Mouse (Mus musculus) layer of hippocampus, adult 11-12 months (tissue): Measurements from ENCODE around the gene Prm1.
A peak's percentile ranks its signal among the peaks of the same experiment; 100 is the strongest.

Experiments used
- DNase-seq: peaks from one replicate; pipeline ENCODE4 v3.0.0; 2022; ENCODE audit warnings: low spot score

Gene Prm1

DNA sequence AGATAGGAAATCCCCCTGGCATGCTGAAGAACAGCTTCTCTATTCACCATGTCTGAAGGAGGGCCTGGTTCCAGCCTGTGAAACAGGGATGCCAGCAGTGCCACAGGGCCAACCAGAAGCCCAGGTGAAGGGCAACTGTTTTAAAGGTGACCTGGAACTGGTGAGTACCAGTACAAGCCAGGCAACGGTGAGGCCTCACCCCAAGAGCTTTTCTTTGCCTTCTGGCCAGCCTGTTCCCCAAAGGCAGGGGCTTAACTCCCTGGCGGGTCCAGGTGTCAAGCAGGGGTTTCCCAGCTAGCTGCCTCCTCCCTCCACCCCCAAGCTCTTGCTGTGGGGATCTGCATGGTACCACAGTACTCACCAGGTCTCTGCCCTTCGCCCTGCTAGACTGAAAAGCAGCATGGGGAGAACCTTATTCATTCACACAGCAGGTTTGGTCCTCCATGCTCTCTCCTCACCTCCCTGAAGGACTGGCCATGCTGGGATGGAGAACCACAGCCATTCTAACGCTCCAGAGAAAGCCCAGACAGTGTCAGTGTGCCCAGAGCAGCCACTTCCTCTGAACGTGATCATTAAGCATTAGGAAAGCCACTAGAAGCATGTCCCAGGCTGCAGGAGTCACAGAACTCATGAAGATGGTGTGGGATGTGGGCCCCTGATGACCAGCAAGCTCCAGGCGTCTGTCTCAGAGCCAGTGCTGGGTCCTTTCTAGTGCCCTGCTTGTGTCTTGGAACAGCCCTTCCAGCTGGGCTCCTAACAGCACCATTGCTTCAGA lies 23.1 kb downstream of the Prm1 start:
- DNase-seq, result no peak

DNA sequence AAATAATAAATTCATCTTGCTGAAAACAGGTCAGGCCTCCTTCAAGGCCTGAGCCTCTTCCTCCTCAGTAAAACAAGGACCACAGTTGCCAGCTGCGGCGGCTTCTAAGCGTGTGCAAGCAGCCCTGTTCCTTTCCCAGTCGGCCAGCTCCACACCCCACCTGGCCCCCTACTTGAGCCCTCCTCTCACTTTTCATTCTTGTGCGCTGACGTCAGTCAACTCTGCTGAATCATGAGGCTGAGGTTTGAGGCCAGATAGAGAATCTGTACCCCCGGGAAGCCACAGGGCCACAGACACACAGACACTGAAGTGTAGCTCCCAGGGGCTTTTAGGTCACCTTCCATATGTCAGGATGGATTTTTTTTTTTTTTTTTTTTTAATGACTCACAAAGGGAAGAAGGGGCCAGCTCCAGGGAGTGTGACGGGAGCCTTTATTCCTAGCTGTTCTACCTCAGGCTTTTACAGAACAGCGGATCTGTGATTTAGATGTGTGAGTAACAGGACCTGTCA lies 23.7 kb downstream of the Prm1 start:
- DNase-seq, result no peak

DNA sequence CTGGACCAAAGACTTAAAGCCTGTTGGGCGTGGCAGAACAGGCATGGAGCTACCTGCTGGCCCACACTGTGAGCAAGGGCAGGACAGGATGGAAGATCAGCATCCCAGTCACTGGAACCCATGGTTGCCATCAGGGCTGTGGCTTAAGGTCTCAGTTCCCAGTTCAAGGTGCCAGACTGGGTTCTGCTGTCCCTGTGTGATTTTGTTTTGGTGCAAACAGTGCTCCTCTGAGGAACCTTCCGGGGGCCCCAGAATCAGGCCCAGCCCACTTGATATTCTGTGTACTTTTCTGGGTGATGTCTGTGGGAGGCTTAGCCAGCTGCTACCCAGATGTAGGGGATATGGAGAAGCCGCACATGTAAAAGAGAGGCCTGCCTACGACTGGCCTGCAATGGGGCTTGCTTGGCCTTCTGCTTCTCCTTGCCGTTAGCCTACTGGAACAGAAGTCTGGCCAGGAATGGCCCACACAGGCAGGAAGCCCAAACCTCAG lies 25.0 kb downstream of the Prm1 start:
- DNase-seq, result no peak

DNA sequence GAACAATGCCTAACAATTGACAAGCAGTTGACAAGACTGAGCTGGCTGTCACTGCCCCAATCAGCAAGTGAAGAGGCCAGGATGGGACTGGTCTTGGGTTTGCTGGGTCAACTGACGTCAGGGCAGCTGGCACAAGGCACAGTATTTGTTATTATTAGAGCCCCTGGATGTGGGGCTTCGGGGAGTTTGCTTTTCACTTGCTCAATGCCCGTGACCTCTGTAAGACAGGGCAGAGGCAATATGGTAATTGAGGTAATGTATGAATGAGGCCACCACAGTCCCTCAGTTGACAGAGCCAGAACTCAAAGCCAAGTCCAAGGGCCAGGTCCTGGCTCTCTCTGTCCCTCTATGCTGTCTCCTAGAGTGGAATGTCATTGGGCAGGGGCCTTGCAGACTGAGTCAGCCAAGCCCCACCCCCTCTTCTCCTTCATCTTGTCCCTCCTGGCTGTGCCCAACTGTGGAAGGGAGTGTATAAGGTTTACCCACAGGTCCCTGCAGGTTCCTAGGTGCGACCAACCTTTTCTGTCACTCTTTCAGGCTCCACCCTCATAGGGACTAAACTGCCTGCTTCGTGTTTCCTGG lies 28.0 kb downstream of the Prm1 start:
- no peak for DNase-seq

DNA sequence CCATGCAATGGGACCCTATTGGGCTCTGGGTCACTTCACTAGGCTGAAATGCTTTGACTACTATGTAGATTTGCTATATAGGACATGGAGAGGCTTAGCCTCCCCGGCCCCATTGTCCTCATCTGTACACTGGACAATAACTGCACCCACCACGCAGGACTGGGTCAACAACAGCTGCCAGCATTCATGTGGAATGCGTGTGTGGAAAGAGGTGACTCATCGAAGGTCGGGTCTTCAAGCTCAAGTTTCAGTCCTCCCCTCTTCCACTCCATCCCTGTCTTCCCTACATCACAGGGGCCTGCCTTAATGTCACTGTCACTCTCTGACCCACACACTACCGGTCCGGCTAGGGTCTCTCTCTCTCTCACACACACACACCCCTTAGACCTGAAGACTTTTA lies 29.3 kb downstream of the Prm1 start:
- DNase-seq, result no peak

DNA sequence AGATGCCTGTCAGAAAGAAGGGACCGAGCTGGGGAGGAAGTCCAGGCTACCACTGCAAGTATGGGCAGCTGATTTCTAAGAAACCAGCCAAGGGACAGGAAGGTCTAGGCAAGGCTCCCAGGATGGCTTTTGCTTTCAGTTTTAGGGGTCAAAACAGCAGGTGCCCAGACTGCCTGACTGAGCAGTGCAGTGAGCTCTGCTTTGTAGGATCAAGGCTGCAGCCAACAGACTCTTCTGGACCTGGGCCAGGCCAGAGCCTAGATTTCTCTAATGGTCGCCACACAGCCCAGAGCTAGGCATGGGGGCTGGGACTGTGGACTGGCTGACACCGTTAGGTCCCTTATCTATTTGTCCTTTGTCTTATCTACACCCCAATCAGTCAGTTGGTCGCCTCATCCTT lies 30.9 kb downstream of the Prm1 start:
- no peak for DNase-seq

DNA sequence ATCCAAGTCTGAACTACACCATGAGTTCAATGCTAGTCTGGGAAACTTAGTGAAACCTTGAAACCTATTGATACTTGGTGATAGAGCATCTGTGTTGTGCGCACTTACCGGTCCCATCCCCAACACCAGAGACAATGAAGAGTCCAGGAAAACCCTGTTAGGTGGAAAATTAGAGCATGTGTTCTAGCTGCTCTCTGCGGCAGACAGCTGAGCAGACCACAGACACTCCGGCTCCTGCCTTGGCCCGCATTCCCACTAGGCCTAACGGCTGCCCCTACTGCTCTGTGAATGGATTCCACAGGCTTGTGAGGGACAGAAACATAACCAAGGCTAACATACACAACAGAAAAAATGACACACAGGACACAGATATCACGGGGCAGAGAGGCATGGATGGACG lies 32.1 kb downstream of the Prm1 start:
- DNase-seq, result no peak

DNA sequence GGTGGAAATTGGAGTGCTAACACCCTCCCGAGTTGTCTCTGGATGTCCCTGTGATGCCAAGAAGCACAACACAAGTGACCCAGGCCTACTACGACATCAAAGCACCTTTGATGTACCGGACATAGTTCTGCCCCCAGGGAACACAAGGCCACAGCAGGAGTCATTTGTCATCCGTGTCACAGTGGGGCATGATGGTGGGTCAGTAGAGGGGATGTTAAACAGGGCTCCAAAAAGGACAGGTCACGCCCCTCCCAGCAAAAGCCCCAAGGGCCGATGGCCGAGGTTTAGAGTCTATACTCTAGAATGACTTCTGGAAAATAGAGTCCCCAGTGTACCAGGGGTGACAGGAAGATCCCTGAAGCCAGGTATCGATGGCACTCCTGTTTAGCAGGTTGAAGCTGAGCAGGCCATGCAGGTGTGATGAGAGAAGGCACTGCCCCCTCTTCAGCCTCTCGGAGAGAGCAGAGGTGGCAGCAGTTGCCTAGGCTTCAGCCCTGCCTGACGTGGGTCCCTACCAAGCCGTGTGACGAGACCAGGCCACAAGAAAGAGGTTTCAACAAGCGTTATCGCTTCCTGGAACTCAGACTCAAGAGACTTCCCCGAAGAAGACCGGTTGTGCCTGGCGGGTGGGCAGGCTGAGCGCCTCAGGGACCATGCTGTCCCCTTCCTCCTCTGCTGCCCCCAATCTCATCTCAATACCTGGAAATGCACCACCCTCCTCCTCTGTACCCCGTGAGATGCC lies 33.7 kb downstream of the Prm1 start:
- DNase-seq, result no peak

DNA sequence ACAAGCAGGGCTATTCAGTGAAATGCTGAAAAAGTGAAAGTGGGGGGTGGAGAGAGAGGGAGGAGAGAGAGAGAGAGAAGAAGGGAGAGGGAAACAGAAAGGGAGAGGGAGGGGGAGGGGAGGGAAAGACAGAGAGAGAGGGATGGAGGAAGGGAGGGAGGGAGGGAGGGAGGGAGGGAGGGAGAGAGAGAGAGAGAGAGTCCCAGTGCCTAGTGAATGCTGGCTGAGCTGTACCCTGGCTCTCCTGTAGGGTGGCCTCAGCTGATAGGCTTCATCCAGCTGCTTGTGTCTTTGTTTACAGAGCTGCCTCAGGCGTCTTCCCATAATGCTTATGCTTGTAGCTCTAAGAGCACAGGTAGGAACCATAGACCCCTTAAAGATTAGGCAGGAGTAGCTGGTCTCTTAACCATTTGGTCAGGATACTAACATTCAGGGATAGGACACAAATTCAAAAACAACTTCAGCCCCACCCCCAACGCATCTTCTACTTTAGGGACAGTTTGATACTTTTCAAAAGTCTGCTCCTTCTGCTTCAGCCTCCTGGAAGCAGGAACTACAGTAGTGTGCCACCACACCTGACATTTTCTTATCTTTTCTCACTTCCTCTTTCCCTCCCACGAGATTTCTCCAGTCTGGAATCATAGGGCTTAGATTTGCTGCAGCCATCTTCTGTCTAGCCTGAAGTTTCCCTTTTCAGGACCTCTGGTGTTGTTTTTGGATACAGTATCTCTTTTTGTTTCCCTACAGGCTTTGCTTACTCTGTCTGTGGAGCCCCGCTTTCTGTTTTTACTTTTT lies 34.9 kb downstream of the Prm1 start:
- no peak for DNase-seq

DNA sequence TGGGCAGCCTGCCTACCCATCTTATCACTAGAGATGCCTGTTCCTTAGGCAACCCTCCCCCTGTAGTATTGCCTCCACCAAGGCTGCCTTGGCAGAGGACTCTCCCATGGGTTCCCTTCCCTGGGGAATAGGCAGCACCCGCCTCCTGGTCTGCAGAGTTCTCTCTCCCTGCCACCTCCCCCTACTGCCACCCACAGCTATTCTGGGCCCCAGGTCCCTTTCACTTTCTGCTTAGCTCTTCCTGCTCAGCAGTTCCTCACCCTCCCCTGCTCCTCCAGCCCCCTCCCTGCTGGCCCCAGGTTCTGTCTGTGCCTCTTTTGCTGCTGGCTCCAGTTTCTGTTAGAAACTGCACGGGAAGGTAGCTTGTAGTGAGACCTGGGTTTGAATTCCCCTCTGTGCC lies 36.0 kb downstream of the Prm1 start:
- DNase-seq, result no peak

DNA sequence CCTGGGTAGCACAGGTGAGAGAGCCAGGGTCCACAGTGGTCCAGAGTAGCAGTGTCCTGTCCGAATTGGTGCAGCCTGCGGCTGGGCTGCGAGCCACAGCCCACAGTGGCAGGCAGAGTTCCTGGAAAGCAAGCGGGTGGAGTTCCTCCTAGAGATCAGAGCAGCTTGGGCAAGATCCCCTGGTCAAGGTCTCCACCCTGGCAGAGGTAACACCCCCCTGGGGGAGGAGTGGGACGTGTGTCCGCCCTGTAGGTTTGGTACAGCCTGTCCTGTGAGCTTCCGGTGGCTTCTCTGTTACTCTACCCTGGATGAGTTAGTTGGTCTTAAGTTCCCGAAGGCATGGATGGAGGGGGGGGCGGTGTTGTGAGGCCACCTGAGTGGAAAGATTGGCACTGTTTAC lies 36.8 kb downstream of the Prm1 start:
- DNase-seq, result no peak

DNA sequence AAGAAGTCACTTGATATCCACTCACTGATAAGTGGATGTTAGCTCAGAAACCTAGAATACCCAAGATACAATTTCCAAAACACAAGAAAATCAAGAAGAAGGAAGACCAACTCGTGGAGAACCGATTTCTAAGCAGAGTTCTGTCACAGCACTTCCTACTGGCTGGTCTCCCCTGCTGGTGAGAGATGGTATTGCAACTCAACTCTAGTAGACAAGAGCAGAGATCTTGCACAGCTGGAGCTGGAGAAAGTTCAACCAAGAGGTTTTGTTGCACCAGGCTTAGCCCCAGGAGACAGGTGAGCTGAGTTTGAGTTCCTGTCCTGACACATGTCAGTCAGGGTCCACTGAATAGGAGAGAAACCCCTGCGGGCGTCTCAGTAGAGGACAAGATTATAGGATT lies 38.5 kb downstream of the Prm1 start:
- peak; percentile 78 for DNase-seq

DNA sequence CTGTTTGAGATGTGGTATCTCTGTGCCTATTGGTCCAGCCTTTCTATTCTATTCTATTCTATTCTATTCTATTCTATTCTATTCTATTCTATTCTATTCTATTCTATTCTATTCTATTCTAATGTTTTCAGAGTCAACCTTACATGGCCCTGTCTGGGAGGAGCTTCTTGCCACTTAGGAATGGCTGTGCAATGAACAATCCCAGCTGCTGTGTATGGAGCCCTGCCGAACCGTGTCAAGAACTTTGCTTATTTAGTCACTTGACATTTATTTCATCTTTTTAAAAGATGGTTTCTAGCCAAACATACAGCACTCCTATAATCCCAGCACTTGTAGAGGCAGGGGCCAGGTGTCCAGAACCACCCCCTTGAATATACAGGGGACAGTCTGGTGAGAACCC lies 41.3 kb downstream of the Prm1 start:
- no peak for DNase-seq

DNA sequence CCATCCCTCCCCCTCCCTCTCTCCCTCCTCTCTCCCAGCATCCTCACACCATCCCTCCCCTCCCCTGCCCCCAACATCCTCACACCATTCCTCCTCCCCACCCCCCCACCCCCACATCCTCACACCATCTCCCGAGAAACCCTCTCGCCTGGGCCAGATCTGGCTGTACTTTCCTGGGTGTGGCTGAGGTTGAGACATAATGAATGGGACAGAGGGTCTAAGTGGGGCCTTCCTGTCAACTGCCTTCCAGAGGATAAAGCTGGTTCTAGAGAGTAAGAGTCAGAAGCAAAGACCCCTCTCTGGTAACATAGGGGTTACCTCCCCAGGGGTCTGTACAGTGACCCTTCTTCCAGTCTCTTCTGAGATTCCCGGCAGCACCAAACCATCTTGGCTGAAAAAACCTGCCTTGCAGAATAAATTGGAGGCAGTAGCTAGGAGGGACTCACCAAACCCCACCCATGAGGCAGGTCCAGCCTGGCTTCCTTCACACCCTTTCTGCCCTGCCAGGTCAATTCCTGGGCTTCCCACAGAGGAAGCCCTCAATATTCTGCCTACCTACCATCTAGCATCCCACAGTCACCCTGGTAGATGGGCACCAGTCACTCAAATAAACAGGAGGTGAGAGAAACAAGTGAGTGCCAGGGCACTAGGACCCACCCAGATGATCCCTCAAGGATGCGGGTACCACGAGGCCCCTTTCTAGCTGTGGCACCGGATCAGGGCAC lies 41.9 kb downstream of the Prm1 start:
- DNase-seq, result no peak

DNA sequence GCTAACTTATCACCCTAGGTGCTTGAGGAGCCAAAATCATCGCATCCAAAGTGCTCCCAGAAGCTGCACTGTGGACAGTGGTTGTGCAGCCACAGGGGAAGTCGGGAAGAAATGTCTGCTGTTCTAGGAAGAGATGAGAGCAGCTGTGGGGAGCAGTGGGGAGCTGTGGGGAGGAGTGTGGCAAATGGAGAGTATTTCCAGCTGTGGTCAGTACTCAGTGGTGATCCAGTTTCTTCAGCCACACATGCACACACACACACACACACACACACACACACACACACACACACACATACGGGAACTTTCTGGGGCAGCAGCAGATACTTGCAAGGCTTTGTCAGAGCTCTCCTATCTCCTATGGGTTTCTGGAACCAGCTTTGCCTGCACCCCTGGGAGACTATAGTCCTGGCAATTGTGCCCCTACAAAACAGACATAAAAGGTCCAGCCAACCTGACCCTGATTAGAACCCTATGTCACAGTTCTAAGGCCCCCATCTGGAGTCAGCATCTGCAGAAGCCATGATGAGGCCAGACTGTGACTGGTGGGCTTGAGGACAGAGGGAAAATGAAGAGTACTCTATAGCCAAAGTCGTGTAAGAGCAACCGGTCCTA lies 43.0 kb downstream of the Prm1 start:
- DNase-seq, result no peak

DNA sequence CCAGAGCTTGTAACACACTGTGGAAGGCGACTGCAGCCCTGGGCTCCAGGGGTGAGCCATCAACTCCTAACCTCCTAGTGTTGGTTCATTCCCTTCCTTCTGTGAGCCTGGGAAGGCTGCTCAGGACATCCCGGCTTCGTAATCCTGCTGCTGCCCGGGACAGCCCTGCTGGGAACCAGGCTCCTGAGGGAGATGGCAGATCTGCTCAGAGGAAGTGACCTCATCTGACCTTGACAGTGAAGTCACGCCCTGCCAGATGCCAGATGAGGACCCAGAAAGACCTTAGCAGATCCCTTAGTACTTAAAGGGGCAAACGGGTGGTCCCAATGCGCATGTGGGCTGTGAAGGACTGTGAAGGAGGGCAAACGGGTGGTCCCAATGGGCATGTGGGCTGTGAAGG lies 44.5 kb downstream of the Prm1 start:
- DNase-seq, result no peak

DNA sequence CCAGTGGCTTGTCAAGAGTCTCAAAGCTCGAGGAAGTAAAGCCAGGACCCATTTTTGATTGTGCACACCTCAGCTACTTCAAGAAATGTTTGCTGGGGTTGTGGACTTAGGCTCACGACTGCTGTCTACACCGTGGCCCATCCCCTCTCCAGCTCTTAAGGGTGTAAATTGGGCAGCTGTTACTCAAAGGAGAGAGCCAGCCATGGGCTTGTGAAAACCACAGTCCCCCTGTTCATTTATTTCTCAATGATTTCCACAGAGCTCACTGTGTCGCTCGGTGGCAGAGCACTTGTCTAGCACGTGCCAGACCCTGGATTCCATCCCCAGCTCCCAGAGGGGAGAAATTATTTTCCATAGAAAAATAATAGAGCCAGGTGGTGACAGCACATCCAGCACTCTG lies 49.5 kb downstream of the Prm1 start:
- DNase-seq, result no peak

DNA sequence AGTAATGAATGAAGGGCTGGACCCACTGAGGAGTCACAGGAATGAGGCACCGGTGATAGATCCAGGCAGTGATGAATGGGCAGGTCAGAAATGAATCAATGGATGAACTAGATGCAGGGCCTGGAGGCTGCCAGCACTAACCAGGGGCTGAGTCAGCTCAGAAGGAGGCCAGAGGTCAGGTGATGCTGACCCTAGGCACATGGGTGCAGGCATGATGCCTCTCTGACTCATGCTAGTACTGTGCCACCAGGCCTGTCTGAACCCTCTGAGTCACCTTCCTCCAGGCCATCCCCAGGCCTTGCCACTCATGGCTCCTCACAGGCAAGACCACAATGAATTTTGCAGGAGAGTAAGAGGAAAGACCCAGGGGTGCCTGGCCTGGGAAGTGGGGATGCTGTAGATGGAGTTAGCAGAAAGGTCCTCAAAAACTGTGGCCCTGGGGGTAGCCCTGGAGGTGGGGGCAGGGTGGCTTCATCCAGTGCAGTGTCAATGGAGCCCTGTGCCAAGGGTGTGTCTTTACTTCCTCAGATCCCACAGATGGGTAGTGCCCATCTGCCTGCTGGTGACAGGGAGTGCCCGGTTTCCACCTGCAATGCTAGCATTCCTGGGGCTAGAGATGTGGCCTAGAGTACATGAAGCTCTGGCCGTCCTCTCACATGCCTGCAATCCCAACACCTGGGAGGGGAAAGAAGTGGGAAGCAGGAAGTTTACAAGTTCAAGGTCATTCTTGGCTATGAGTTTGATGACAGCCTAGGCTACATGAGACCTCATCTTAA lies 50.9 kb downstream of the Prm1 start:
- no peak for DNase-seq

DNA sequence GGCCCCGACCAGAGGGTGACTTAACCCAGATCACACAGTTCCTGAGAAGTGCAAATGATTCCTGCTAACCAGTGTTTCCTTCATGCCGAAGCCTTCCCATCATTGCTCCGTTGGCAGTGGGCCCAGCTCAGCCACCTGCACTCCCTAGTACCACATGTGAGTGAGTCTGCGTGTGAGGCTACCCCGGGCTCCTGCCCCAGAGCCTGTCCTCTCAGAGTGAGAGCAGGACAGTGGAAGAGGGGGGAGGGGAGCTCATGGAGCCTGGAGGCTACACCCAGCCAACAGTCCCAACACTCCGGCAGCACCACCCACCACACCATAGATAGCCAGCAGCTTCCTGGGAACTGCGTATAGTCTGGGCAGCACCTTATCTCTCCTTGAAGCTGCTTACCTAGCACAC lies 55.8 kb downstream of the Prm1 start:
- peak; percentile 42 for DNase-seq

DNA sequence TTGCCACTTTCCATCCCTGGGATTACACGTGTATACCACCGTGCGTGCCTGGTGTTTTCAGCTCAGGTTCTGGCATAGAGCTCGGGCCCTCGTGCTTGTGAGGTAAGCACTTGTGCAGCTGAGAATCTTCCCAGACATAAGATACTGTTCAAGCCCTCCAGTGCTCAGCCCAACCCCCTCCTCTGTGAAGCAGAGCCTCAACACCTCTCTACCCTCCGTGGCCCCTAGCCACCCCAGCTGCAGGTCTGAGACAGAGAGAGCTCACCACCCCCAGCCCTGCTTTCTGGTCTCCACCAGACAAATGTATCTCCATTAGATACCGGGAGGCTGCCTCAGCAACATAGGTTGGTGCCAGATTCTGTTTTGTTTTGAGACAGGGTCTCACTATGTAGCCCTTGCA lies 56.4 kb downstream of the Prm1 start:
- DNase-seq, result no peak
